Mouse (Mus musculus): ENCODE results near the gene Susd4.

- no peak for TF ChIP-seq POLR2A (IDR thresholded peaks at IDR 0.05; ENCODE audit: control insufficient read depth, low read depth, low read length)
- no peak for TF ChIP-seq CTCF (IDR thresholded peaks at IDR 0.05; ENCODE audit: control insufficient read depth, insufficient read depth, insufficient replicate concordance, low read depth, low read length)
Measured at GRCm38 (mm10) chr1:182909596-182909995, 145.9 kb downstream of the Susd4 start.

All from testis, adult 2 months (tissue).